Mouse (Mus musculus) bone marrow macrophage, adult 2 months (primary cell): ENCODE results near the gene Gper1. TPM values are rescaled to one million over a fixed set of nuclear protein-coding genes. Genes with fewer than 3 reads are reported as not detected.
A peak's percentile ranks its signal among the peaks of the same experiment; 100 is the strongest.

Experiments
- H3K27ac ChIP-seq: 2 replicates; pipeline ENCODE4 v1.5.1; 2012; ENCODE audit warnings: low read depth, low read length; ENCODE audit not compliant: insufficient read depth
- H3K4me1 ChIP-seq: 2 replicates; pipeline ENCODE4 v1.6.1; 2012; ENCODE audit warnings: low read length; ENCODE audit not compliant: control insufficient read depth, insufficient read depth
- H3K4me3 ChIP-seq: 2 replicates; pipeline ENCODE4 v1.5.1; 2012; ENCODE audit warnings: mild to moderate bottlenecking, low read length, moderate library complexity; ENCODE audit not compliant: insufficient read depth
- CTCF ChIP-seq: IDR thresholded peaks from 2 replicates; pipeline ENCODE4 v1.5.1; 2012; ENCODE audit warnings: low read depth, mild to moderate bottlenecking, low read length, moderate library complexity
- POLR2A ChIP-seq: IDR thresholded peaks from 2 replicates; pipeline ENCODE4 v1.6.1; 2012; ENCODE audit warnings: mild to moderate bottlenecking, low read depth, low read length, borderline replicate concordance
- polyA plus RNA-seq: library from polyadenylated mRNA; stranded (reverse); fragments of >200 nt; gene quantifications from 2 replicates; pipeline ENCODE4 v1.2.4, GENCODE M21; 2012; ENCODE audit not compliant: missing spikeins, insufficient read depth, insufficient read length

The Gper1 gene
- polyA plus RNA-seq, result not detected in 2 replicates

GRCm38 (mm10) chr5:139423026-139423865 lies at the start of gene Gper1:
TSS of gene Gper1 (plus strand) at chr5:139423151.
- H3K27ac ChIP-seq, result no peak within 1 kb of the TSS
- no peaks in the 10 kb centered on the region for H3K4me1 ChIP-seq
- no peak within 1 kb of the TSS for H3K4me3 ChIP-seq
- no peak for TF ChIP-seq POLR2A

- no peak overlapping the region for H3K4me3 ChIP-seq
Observed at GRCm38 (mm10) chr5:139373889-139374444, 49.0 kb upstream of the Gper1 start.

GRCm38 (mm10) chr5:139374841-139375240 lies 48.1 kb upstream of the Gper1 start:
- TF ChIP-seq POLR2A, result no peak
- no peak for TF ChIP-seq CTCF
- peak overlapping the region; percentile 43 for H3K27ac ChIP-seq
- H3K4me1 ChIP-seq, result peaks cover 74% of the 10 kb centered on the region
- no peak overlapping the region for H3K4me3 ChIP-seq

More at GRCm38 (mm10) chr5:139373889-139374444, 49.0 kb upstream of the Gper1 start:
- TF ChIP-seq POLR2A (no peak), CTCF (no peak)
- Histone ChIP-seq H3K4me1 (peaks cover 73% of the 10 kb centered on the region), H3K27ac (peak overlapping the region; percentile 43)

- peak within 1 kb of the TSS; percentile 98 for H3K27ac ChIP-seq
- peak within 1 kb of the TSS; percentile 51 for H3K4me3 ChIP-seq
- TF ChIP-seq CTCF (no peak), POLR2A (no peak)
- H3K4me1 ChIP-seq, result peaks cover 61% of the 10 kb centered on the region
Observed at GRCm38 (mm10) chr5:139377468-139378270, 45.3 kb upstream of the Gper1 start, which contains the start of gene Gpr146. TSS of gene Gpr146 (plus strand) at chr5:139377697.

- H3K4me3 ChIP-seq, result peak overlapping the region; percentile 51
- peaks cover 61% of the 10 kb centered on the region for H3K4me1 ChIP-seq
- H3K27ac ChIP-seq, result peak overlapping the region; percentile 98
- TF ChIP-seq POLR2A, result no peak
- no peak for TF ChIP-seq CTCF
Observed at GRCm38 (mm10) chr5:139378271-139378556, 44.7 kb upstream of the Gper1 start.

GRCm38 (mm10) chr5:139378986-139379629 lies 43.8 kb upstream of the Gper1 start:
- H3K27ac ChIP-seq, result peak overlapping the region; percentile 98
- no peak for TF ChIP-seq CTCF
- no peak for TF ChIP-seq POLR2A
- H3K4me1 ChIP-seq, result peaks cover 62% of the 10 kb centered on the region
- H3K4me3 ChIP-seq, result peak overlapping the region; percentile 51

- H3K4me1 ChIP-seq, result peaks cover 62% of the 10 kb centered on the region
- H3K4me3 ChIP-seq, result peak overlapping the region; percentile 51
- H3K27ac ChIP-seq, result peak overlapping the region; percentile 98
- no peak for TF ChIP-seq CTCF
- no peak for TF ChIP-seq POLR2A
Observed at GRCm38 (mm10) chr5:139379771-139380384, 43.1 kb upstream of the Gper1 start.

GRCm38 (mm10) chr5:139380385-139381248 lies 42.3 kb upstream of the Gper1 start:
- Histone ChIP-seq H3K4me1 (peaks cover 60% of the 10 kb centered on the region), H3K4me3 (peak overlapping the region; percentile 72), H3K27ac (peak overlapping the region; percentile 98)
- TF ChIP-seq POLR2A, result no peak
- TF ChIP-seq CTCF, result no peak
